Mouse (Mus musculus): ENCODE measurements at regions not wholly inside any gene's neighbourhood (a gene's known extent, or its start where the extent isn't known, plus 50 kb on each side); places are given as distances from the start of the nearest gene placed in this dataset.
A peak's percentile ranks its signal among the peaks of the same experiment; 100 is the strongest.

DNA sequence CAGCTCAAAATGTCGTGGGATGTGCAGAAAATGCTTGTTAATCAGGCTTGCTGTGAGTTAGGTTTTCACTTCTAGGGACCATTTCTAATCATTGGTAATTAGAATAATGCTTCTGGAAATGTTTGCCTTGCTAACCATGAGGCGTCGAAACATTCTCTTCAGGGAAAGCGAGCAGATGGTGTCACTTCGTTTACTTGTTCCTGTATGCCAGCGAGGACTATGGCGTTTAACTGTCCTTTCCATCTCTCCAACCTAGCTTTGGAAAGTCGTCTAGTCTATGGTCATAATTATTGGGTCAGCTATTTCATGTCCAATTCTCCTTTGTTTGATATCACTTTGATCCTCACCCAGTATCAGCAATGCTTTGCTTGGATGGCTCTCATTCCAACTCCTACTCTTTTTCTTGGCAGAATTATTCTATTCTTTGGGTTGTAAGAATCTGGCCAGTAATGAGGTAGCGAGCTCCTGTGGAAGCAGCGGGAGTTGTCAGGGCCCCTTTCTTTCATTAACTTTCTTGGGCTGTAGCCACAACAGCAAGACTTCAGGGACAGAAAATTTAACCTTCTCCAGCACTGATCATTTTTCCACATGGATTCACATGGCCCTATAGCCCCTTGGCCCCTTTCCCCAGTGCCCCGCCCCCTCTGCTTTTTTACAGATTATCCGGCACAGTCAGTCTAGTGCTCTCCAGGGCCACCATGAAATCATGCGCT, 374.0 kb upstream of the Plscr5 start:
- DNase-seq (ENCODE audit: low read depth, low spot score), result no peak

- no peak for DNase-seq (ENCODE audit: low read depth, low spot score)
Measured at GRCm38 (mm10) chr9:91803372-91803961, 389.3 kb upstream of the Plscr5 start.

DNA sequence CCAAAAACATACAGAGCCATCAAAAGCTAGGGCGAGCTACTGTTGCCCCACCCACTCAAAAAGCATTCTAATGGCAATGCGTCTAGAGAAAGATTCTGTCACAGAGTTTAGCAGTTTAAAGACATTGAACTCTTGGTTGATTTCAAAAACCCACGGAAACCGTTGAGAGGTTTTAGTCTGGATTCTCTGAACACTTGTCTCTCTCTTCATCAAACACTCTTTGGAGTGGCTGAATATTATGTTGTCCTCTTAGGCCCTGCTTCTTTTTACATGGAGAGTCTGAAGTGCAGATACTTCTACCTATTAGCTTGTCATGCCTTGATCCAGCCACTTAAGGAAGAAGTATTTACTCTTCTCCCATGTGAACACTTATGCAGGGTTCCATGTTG, 393.9 kb upstream of the Plscr5 start:
- DNase-seq (ENCODE audit: low read depth, low spot score), result no peak

- DNase-seq (ENCODE audit: low read depth, low spot score), result peak; percentile 47
Measured at GRCm38 (mm10) chr9:91798171-91798836, 394.4 kb upstream of the Plscr5 start.

DNA sequence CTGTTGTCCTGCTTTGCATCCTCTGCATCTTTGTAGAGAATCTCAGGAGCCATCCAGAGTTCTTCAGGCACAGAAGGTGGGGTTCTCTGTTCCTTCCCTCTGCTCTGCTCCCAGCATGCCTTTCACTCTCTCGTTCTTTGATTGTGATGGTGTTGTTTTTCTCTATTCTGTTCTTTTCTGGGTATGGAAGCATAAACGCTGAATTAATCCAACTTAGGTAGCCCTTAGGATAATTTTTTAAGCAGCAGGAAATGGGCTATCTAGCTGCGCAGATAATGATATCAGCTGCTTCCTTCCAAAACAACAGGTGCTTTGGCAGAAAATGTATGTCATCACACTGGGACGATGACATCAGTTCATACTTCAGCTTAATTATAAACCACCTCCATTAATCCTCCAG, 395.8 kb upstream of the Plscr5 start:
- no peak for DNase-seq (ENCODE audit: low read depth, low spot score)

GRCm38 (mm10) chr9:91752935-91753334, 387.3 kb upstream of the Zic1 start:
- DNase-seq (ENCODE audit: low read depth, low spot score), result no peak

GRCm38 (mm10) chr9:91711106-91711505, 345.5 kb upstream of the Zic1 start:
- no peak for DNase-seq (ENCODE audit: low read depth, low spot score)

DNA sequence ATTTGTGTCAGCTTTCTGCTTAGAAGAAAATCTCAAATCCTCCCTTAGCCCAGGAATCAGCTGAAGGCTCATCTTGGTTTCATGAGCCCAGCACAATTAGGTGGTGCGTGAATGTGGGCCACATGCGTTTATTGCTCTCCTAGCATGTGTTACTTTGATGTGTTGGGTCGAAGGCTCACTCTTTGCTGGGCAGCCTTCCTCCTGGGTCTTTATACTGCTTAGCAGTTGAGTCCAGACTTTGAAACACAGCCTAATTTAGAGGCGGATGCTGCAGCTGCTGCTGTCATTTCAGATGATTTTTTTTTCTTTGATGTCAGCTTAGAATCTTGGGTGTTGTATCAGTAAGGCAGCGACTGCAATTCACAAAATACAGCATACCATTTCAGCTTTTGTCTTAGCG, 315.2 kb upstream of the Zic1 start:
- no peak for DNase-seq (ENCODE audit: low read depth, low spot score)

DNA sequence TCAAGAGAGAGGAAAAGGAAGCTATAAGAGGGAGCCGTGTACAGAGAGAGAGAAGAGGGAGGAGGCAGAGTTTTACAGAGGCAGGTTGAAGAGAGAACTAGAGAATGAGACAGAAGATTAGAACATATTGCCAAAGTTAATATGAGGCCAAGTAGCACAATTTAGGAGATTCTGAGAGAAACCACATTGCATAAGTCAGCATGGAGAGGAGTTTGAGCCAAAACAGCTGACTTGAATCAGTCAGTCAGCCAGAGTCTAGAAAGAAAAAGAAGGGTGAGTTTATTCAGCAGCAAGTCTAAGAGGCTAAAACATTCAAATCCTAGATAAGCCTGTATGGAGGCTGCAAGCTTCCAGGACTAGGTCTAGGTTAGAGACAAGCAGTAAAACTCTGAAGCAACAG, 301.1 kb upstream of the Zic1 start:
- DNase-seq (ENCODE audit: low read depth, low spot score), result no peak

- DNase-seq (ENCODE audit: low read depth, low spot score), result no peak
Measured at GRCm38 (mm10) chr9:91660089-91660488, 294.5 kb upstream of the Zic1 start.

DNA sequence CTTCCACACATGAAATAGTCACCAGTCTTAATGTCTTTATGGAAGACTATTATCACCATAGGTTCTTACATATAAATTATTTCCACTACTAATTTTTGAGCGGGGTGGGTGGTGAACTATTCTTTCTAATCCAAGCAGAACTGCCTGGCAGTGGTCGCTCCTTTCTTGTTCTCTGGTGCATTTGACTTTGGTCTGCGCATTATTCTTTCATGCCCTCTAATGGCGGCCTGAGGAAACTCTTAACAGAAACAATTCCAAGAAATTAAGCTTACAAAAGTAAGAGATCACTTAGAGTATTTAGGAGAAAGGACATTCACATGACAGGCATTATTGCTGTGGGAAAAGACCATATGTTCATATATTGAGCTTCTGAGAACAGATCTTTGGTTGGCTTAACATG, 288.5 kb upstream of the Zic1 start:
- DNase-seq (ENCODE audit: low read depth, low spot score), result no peak

GRCm38 (mm10) chr9:91652384-91653100, 286.9 kb upstream of the Zic1 start:
- no peak for DNase-seq (ENCODE audit: low read depth, low spot score)

DNA sequence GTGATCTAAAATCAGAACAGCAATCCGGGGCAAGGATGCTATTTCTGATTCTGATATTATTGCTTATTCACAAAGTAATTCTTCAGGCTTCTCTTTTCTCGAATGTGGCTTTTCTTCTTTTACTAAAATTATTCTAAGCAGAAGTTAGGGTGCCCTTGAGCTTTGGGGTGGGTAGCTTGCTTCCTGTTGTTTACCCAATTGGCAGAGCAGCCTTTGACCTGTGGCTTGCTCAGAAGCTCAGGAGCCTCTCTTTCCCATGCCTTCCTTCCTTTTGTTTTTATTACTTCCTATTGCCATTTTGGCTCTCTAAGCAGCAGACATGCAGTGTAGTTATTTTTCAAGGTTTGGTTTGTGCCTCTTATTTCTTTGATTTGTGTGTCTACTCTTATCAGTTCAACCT, 244.8 kb upstream of the Zic1 start:
- DNase-seq (ENCODE audit: low read depth, low spot score), result no peak

DNA sequence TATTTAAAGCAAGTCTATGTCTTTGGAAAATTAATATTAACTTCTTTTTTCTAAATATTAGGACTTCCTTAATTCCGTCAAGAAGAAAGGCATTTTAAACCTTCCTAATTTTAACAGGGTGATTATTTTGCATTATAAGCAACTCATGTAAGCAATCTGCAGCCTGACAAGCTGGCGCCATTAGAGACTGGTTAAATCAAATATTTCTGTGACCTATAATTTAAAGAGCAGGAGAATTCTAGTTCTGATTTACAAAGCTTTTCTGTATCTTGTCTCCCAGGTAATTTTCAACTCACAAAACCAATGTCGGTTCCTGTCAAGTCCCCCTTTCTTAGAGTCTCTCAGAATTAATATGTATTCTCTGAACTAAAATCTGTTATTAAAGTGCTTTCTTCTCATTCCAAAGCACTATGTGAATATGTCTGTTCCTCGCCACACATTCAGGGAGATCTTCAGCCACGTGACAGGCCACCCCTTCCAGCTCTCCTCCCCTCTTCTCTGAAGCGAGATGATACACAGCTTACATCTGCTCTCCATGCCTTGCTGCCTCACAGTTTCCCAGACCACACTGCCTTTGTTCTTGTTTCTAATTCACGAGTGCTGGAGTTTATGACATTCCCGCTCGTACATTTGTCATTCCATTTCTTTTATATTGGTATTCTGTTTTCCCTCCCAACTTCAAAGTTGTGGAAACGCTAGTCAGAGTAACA, 244.0 kb upstream of the Zic1 start:
- DNase-seq (ENCODE audit: low read depth, low spot score), result no peak

DNA sequence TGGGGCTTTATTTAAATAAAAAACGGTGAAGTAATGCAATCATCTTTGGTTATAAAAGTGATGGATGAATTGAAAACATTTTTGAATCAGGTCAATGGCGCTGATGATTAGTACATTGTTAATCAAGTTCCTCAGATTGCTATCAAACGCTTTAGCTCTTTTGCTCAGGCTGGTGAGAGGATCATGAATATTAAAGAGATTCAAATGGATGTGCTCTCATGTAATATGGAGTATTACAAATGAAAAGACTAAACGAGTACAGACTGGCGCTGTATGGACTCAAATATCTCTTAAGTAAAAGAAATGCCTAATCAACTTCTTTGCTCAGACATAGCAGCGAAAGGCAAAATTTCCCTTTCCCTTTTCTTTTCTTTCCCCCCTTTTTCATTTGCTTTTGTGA, 236.1 kb upstream of the Zic1 start:
- DNase-seq (ENCODE audit: low read depth, low spot score), result no peak

DNA sequence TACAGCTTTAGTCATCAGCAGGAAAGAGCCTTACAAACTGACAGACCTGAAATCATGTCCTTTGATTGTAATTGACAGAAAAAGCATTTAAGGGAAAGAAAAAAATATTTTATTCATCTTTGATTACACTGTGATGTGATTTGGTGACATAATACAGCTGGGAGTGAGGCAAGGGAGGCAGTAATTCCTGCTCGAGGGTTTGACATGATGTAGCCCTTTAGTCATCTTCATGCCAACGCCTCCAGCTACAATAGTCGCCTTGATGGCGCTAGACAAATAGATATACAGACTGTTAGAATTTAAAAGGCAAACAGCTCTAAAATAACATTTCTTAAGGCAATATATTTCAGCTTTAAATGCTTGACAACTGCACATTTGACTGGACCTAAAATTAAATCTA, 226.3 kb upstream of the Zic1 start:
- no peak for DNase-seq (ENCODE audit: low read depth, low spot score)

- DNase-seq (ENCODE audit: low read depth, low spot score), result no peak
Measured at GRCm38 (mm10) chr9:91588756-91589155, 223.1 kb upstream of the Zic1 start.

DNA sequence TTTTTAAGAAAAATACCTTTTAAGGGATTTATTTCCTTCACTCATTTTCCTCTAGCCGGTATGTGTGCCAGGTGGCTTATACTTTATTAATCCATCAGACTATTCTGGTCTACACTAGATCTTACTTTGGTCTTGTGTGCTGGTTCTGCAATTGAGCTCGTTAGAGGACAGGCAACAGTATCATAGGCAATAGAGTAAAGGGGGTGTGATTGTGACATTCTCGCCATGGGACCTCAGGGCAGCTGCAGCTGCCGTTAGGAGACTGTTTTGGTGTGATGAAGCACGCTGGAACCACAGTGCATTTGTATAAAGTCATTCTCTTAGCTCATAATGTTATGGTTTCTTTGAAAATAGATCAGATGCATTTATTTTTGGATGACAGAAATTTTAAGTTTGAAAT, 222.3 kb upstream of the Zic1 start:
- DNase-seq (ENCODE audit: low read depth, low spot score), result no peak

GRCm38 (mm10) chr9:91587271-91587670, 221.7 kb upstream of the Zic1 start:
- DNase-seq (ENCODE audit: low read depth, low spot score), result no peak

- DNase-seq (ENCODE audit: low read depth, low spot score), result no peak
Measured at GRCm38 (mm10) chr9:91586635-91587034, 221.0 kb upstream of the Zic1 start.

DNA sequence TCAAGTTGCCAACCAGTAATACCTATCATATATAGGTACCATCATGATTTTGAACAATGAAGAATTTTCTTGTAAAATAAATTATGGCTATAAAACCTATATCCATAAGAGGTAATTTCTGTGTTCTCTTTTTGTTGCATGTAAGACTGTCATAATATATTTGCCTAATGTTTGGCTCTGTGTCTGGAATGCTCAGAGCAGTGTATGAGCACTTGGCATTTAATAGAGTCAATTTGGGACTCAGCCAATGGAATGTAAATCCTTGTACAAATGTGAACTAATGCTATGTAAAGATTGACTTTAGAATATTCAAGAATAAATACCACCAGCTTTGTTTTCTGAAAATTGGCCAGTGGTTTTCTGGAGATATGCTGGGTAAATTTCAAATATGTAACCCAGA, 208.5 kb upstream of the Zic1 start:
- DNase-seq (ENCODE audit: low read depth, low spot score), result no peak

Data from telencephalon, adult 2 months (tissue).